Mouse (Mus musculus) ES-E14 (cell line): ENCODE measurements at regions not wholly inside any gene's neighbourhood (a gene's known extent, or its start where the extent isn't known, plus 50 kb on each side); places are given as distances from the start of the nearest gene placed in this dataset.

Experiments used
- CHD2 ChIP-seq: IDR thresholded peaks from 2 replicates; pipeline ENCODE4 v1.6.1; 2014; ENCODE audit warnings: mild to moderate bottlenecking, low read depth, low read length, inconsistent platforms
- HCFC1 ChIP-seq: IDR thresholded peaks from 2 replicates; pipeline ENCODE4 v1.6.1; 2012; ENCODE audit warnings: low read length, inconsistent platforms, borderline replicate concordance; ENCODE audit not compliant: insufficient read depth
- MAFK ChIP-seq: IDR thresholded peaks from 2 replicates; pipeline ENCODE4 v1.6.1; 2014; ENCODE audit warnings: mild to moderate bottlenecking, low read depth, low read length, inconsistent platforms; ENCODE audit not compliant: insufficient read depth

DNA sequence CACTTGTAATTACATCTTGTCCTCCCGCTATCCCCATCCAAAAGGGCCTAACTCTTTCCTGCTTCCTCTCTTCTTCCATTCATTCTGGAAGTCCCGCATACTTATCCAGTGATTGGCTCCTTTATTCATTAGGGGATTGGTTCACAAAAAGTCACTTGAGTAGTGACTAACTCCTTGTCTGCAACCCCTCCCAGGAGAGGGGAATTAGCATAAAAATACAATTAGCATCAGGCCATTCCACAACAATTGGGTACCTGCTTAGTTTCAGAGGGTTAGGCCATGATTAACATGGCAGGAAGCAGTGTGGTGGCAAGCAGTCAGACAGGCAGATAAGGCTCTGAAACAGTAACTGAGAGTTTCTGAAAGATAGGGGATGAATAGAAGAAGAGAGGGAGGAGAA is 115.6 kb downstream of the Ahr start:
- TF ChIP-seq MAFK = no peak
- no peak for TF ChIP-seq HCFC1
- TF ChIP-seq CHD2 = no peak
